In genomic region chr12:99219812-99220211, GRCm38 (mm10) we compare ENCODE assay signal across 17 mouse cellular contexts.
A peak's percentile ranks its signal among the peaks of the same experiment; 100 is the strongest.
DNase-seq lines count a peak whose midpoint lies in the region; ATAC-seq and TF ChIP-seq lines count a peak whose summit lies in the region.
"Had no signal": no experiment of that assay in that cellular context is flagged by ENCODE, and none has a peak within 500 bp of the region (broad histone marks: within the 10 kb centered on the region; RNA-seq: fewer than 3 reads in every experiment).

No protein-coding gene starts in this region.

- H3K9me3 ChIP-seq in forebrain, embryonic 10.5 days = no peaks in the 10 kb centered on the region
- no peaks in the 10 kb centered on the region for H3K9me3 ChIP-seq in forebrain, postnatal 0 days (ENCODE audit: low read length)
- H3K9me3 ChIP-seq in forebrain, embryonic 13.5 days (replicated peaks) = no peaks in the 10 kb centered on the region
- H3K9me3 ChIP-seq in hindbrain, embryonic 14.5 days (ENCODE audit: control insufficient read depth, low read length) = no peaks in the 10 kb centered on the region
- no peaks in the 10 kb centered on the region for H3K9me3 ChIP-seq in midbrain, embryonic 14.5 days (ENCODE audit: control insufficient read depth, low read length)
- H3K9me3 ChIP-seq: embryonic facial prominence, embryonic 10.5 days; intestine, embryonic 15.5 days; limb, embryonic 15.5 days had no signal

- no peak for ATAC-seq in forebrain, postnatal 0 days
- no peak for ATAC-seq in forebrain, embryonic 13.5 days
- ATAC-seq in hindbrain, embryonic 14.5 days (ENCODE audit: low FRiP score) = no peak
- no peak for ATAC-seq in midbrain, embryonic 14.5 days (ENCODE audit: low FRiP score, low TSS enrichment)
- ATAC-seq: lung, postnatal 0 days had no signal

- no peak overlapping the region for H3K4me2 ChIP-seq in forebrain, postnatal 0 days (ENCODE audit: low read depth)
- peak overlapping the region; percentile 38 for H3K4me2 ChIP-seq in forebrain, embryonic 13.5 days
- H3K4me2 ChIP-seq in hindbrain, embryonic 14.5 days (replicated peaks) = 0 out of 2 replicates have a peak overlapping the region, but pooled peaks have one; percentile 2
- peak overlapping the region; percentile 6 for H3K4me2 ChIP-seq in midbrain, embryonic 14.5 days (ENCODE audit: low read length)
- H3K4me2 ChIP-seq: intestine, embryonic 15.5 days; limb, embryonic 15.5 days had no signal

- H3K9ac ChIP-seq in forebrain, postnatal 0 days = no peak overlapping the region
- H3K9ac ChIP-seq in forebrain, embryonic 13.5 days = no peak overlapping the region
- H3K9ac ChIP-seq in hindbrain, embryonic 14.5 days = no peak overlapping the region; the same call in 1 of the 2 replicates
- H3K9ac ChIP-seq in midbrain, embryonic 14.5 days (replicated peaks; ENCODE audit: low read length) = no peak overlapping the region
- H3K9ac ChIP-seq: intestine, embryonic 15.5 days; limb, embryonic 15.5 days had no signal

- no peak for TF ChIP-seq CTCF in forebrain, postnatal 0 days (IDR thresholded peaks at IDR 0.05; ENCODE audit: low read depth)
- TF ChIP-seq CTCF in cerebellum, adult 2 months (IDR thresholded peaks at IDR 0.05; ENCODE audit: borderline replicate concordance, insufficient read depth, low read depth, low read length) = no peak

- 58% methylated on average over 5 of the region's 5 CpGs for WGBS in forebrain, embryonic 10.5 days
- WGBS in forebrain, postnatal 0 days = 31% methylated on average over 5 of the region's 5 CpGs
- 14% methylated on average over 5 of the region's 5 CpGs for WGBS in forebrain, embryonic 13.5 days
- 28% methylated on average over 5 of the region's 5 CpGs for whole genome bisulfite sequencing in hindbrain, embryonic 14.5 days
- WGBS in midbrain, embryonic 14.5 days = 13% methylated on average over 5 of the region's 5 CpGs
- WGBS in cerebellum, adult 2 months = 76% methylated on average over 5 of the region's 5 CpGs

- peak overlapping the region; percentile 13; the same call in 1 of the 2 replicates for H3K4me3 ChIP-seq in forebrain, embryonic 10.5 days
- H3K4me3 ChIP-seq in forebrain, postnatal 0 days (ENCODE audit: low read depth, low read length) = no peak overlapping the region
- no peak overlapping the region for H3K4me3 ChIP-seq in forebrain, embryonic 13.5 days
- no peak overlapping the region for H3K4me3 ChIP-seq in hindbrain, embryonic 14.5 days (replicated peaks; ENCODE audit: low read length)
- no peak overlapping the region for H3K4me3 ChIP-seq in midbrain, embryonic 14.5 days (replicated peaks; ENCODE audit: low read depth, low read length)
- no peak overlapping the region for H3K4me3 ChIP-seq in cerebellum, adult 2 months (replicated peaks; ENCODE audit: insufficient read depth, low read depth, low read length)
- H3K4me3 ChIP-seq: embryonic facial prominence, embryonic 10.5 days; intestine, embryonic 15.5 days; limb, embryonic 15.5 days had no signal

- peaks cover 96% of the 10 kb centered on the region for H3K4me1 ChIP-seq in forebrain, embryonic 10.5 days
- peaks cover 30% of the 10 kb centered on the region for H3K4me1 ChIP-seq in forebrain, postnatal 0 days (ENCODE audit: insufficient read depth)
- peaks cover 100% of the 10 kb centered on the region for H3K4me1 ChIP-seq in forebrain, embryonic 13.5 days
- H3K4me1 ChIP-seq in hindbrain, embryonic 14.5 days (replicated peaks; ENCODE audit: control insufficient read depth, insufficient read depth, low read length) = peaks cover 52% of the 10 kb centered on the region
- H3K4me1 ChIP-seq in midbrain, embryonic 14.5 days (ENCODE audit: control insufficient read depth, insufficient read depth, low read length) = peaks cover 76% of the 10 kb centered on the region
- H3K4me1 ChIP-seq in cerebellum, adult 2 months (ENCODE audit: control insufficient read depth, insufficient read depth, low read length) = peaks cover 56% of the 10 kb centered on the region

- no peak for TF ChIP-seq POLR2A in cerebellum, adult 2 months (IDR thresholded peaks at IDR 0.05; ENCODE audit: borderline replicate concordance, insufficient read depth, low read length)

- DNase-seq in forebrain, embryonic 10.5 days (ENCODE audit: extremely low spot score, low spot score) = no peak
- DNase-seq in forebrain, postnatal 0 days = no peak
- no peak for DNase-seq in hindbrain, embryonic 14.5 days (ENCODE audit: low spot score)
- no peak for DNase-seq in midbrain, embryonic 14.5 days
- DNase-seq in adrenal gland, adult 8-10 months = no peak
- DNase-seq in cerebellum, adult 2 months = no peak
- DNase-seq in cerebellum, adult 18-20 months = no peak
- DNase-seq: cerebellum, adult 8-10 months; gastrocnemius, postnatal 10 days; heart, adult 18-20 months; heart, postnatal 36 days had no signal

- 0 out of 2 replicates have a peak, but pooled peaks cover 10% of the 10 kb centered on the region for H3K36me3 ChIP-seq in forebrain, embryonic 10.5 days (replicated peaks)
- no peaks in the 10 kb centered on the region for H3K36me3 ChIP-seq in forebrain, postnatal 0 days (ENCODE audit: insufficient read depth)
- H3K36me3 ChIP-seq in forebrain, embryonic 13.5 days (ENCODE audit: poor library complexity, severe bottlenecking) = peaks cover 5% of the 10 kb centered on the region; the same call in 1 of the 2 replicates
- no peaks in the 10 kb centered on the region for H3K36me3 ChIP-seq in hindbrain, embryonic 14.5 days (replicated peaks; ENCODE audit: control insufficient read depth, insufficient read depth)
- no peaks in the 10 kb centered on the region for H3K36me3 ChIP-seq in midbrain, embryonic 14.5 days (ENCODE audit: control insufficient read depth, insufficient read depth, low read length)
- H3K36me3 ChIP-seq: intestine, embryonic 15.5 days; limb, embryonic 15.5 days had no signal

- H3K27me3 ChIP-seq in forebrain, embryonic 10.5 days (ENCODE audit: poor library complexity, severe bottlenecking) = peaks cover 7% of the 10 kb centered on the region; the same call in 1 of the 2 replicates
- H3K27me3 ChIP-seq in forebrain, postnatal 0 days (ENCODE audit: insufficient read depth, low read length) = no peaks in the 10 kb centered on the region
- H3K27me3 ChIP-seq in forebrain, embryonic 13.5 days = no peaks in the 10 kb centered on the region
- H3K27me3 ChIP-seq in hindbrain, embryonic 14.5 days (ENCODE audit: control insufficient read depth, insufficient read depth, low read length) = no peaks in the 10 kb centered on the region
- no peaks in the 10 kb centered on the region for H3K27me3 ChIP-seq in midbrain, embryonic 14.5 days (ENCODE audit: control insufficient read depth, insufficient read depth, low read length)
- no peaks in the 10 kb centered on the region for H3K27me3 ChIP-seq in cerebellum, adult 2 months (ENCODE audit: control insufficient read depth, insufficient read depth, low read length)
- H3K27me3 ChIP-seq: intestine, embryonic 15.5 days; limb, embryonic 15.5 days had no signal

- peak overlapping the region; percentile 87 for H3K27ac ChIP-seq in forebrain, embryonic 10.5 days
- no peak overlapping the region for H3K27ac ChIP-seq in forebrain, postnatal 0 days (ENCODE audit: low read depth, low read length)
- H3K27ac ChIP-seq in forebrain, embryonic 13.5 days = peak overlapping the region; percentile 86
- peak overlapping the region; percentile 56 for H3K27ac ChIP-seq in hindbrain, embryonic 14.5 days
- peak overlapping the region; percentile 39; the same call in 1 of the 2 replicates for H3K27ac ChIP-seq in midbrain, embryonic 14.5 days (replicated peaks; ENCODE audit: low read depth, low read length)
- no peak overlapping the region for H3K27ac ChIP-seq in cerebellum, adult 2 months (ENCODE audit: insufficient read depth, low read length)
- H3K27ac ChIP-seq: embryonic facial prominence, embryonic 10.5 days; intestine, embryonic 15.5 days; limb, embryonic 15.5 days; stomach, postnatal 0 days had no signal

Comparison
In these comparisons a context has a peak if more than half of its experiments do, and no peak if none do; other contexts are left out.
1. H3K27ac ChIP-seq: peak in forebrain, embryonic 10.5 days (single experiment), forebrain, embryonic 13.5 days (single experiment), hindbrain, embryonic 14.5 days (single experiment) and midbrain, embryonic 14.5 days (single experiment); none in forebrain, postnatal 0 days (single experiment) and cerebellum, adult 2 months (single experiment).